Mouse (Mus musculus) intestine, embryonic 15.5 days (tissue): ENCODE results near the gene Rpl23. TPM values are rescaled to one million over a fixed set of nuclear protein-coding genes. Genes with fewer than 3 reads are reported as not detected.

Experiments
- ATAC-seq: fragments of 200-750 bp; cut with Nextera tagmentation; 2 replicates; pipeline ENCODE4 v1.8.0; 2017; ENCODE audit warnings: moderate TSS enrichment, moderate library complexity
- H3K27ac ChIP-seq: fragments of 300-500 bp; sonication (generic); 2 replicates; pipeline ENCODE4 v1.5.1; 2015; ENCODE audit warnings: mild to moderate bottlenecking, inconsistent platforms
- H3K27me3 ChIP-seq: fragments of 300-500 bp; sonication (generic); replicated peaks from 2 replicates; pipeline ENCODE4 v1.6.1; 2015; ENCODE audit warnings: inconsistent platforms
- H3K36me3 ChIP-seq: fragments of 300-500 bp; sonication (generic); 2 replicates; pipeline ENCODE4 v1.6.1; 2015; ENCODE audit warnings: inconsistent platforms
- H3K4me1 ChIP-seq: fragments of 300-500 bp; sonication (generic); replicated peaks from 2 replicates; pipeline ENCODE4 v1.6.1; 2015; ENCODE audit warnings: inconsistent platforms
- H3K4me2 ChIP-seq: fragments of 300-500 bp; sonication (generic); replicated peaks from 2 replicates; pipeline ENCODE4 v1.6.1; 2015; ENCODE audit warnings: mild to moderate bottlenecking, inconsistent platforms
- H3K4me3 ChIP-seq: fragments of 300-500 bp; sonication (generic); replicated peaks from 2 replicates; pipeline ENCODE4 v1.5.1; 2015; ENCODE audit warnings: inconsistent platforms
- H3K9ac ChIP-seq: fragments of 300-500 bp; sonication (generic); 2 replicates; pipeline ENCODE4 v1.6.1; 2015; ENCODE audit warnings: inconsistent platforms
- H3K9me3 ChIP-seq: fragments of 300-500 bp; sonication (generic); 2 replicates; pipeline ENCODE4 v1.6.1; 2016; ENCODE audit warnings: inconsistent platforms
- WGBS: fragments of 180-500 bp; shearing (Covaris S2); methylation state at CpG from one replicate; pipeline ENCODE4 v1.1.7; 2015; 5-methylcytosine and 5-hydroxymethylcytosine counted together
- polyA plus RNA-seq: library from polyadenylated mRNA; unstranded; fragments of >200 nt; fragmentation: Nextera tagmentation; extraction: Ambion mirVana; gene quantifications from 2 replicates; pipeline ENCODE4 v1.2.1, GENCODE M21; 2015

Rpl23 gene
- polyA plus RNA-seq, result 530 and 606 TPM in 2 replicates

DNA sequence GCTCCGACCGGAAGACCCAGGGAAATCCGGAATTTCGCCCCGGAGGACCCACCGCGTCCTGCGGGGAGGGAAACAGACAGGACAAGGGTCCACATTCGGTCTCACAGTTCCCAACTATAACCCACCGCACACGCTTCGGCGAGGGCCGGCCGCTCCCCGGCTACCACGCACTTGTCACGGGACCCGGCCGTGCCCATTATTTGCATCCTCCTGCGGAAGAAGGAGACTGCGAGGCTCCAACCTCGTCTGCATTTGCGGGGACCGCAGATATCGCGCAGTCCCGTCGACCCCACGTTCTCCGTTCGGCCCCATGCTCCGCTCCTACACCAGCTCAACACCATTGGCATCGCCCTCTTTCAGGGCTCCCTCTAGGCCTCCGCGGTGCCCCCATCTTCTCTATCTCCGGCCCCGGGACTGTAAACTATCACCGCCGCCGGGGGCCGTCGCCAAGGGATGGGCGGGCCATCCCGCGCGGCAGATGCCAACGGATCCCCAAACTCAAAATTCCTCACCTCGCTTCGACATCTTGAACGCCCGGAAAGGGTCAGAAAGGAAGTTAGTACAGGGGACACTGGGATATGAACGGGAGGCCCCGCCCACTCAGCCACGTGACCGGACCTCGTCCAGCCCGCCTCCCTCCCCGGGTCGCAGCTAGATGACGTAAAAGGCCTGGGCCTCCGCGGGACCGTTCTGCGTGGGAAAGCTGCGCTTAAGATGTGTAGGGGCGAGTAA is at the start of gene Rpl23:
Gene Rpl23 (minus strand): TSS at position 606 of the 732 bp plus-strand sequence.
- Histone ChIP-seq H3K9me3 (no peaks in the 10 kb centered on the region), H3K27me3 (no peaks in the 10 kb centered on the region), H3K4me2 (peak within 1 kb of the TSS; percentile 63), H3K27ac (peak within 1 kb of the TSS; percentile 91), H3K9ac (peak within 1 kb of the TSS; percentile 95), H3K36me3 (peaks cover 29% of the 10 kb centered on the region), H3K4me3 (peak within 1 kb of the TSS; percentile 90), H3K4me1 (peaks cover 16% of the 10 kb centered on the region)
- ATAC-seq, result peak; percentile 95
- WGBS, result 0% methylated on average over 67 of the region's 67 CpGs

DNA sequence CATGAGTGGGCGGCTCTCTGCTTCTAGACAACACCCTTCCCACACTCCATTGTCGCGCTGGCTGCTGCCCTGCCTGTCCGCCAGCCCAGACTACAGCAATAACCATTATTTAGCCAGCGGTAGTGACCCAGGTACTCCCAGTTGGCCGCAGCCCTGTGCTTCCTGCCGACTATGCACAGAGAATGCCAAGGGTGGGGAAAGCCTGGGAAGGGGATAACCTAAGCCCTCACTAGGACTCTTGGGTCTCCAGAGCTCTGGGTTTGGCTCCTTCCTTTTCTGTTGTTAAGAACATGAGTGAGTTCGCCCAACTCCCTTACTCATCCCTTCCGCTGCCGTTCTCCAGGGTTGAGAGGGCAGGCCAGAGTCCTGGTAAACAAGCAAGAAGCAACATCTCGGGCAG is 49.8 kb upstream of the Rpl23 start:
- Histone ChIP-seq H3K36me3 (peaks cover 32% of the 10 kb centered on the region), H3K9me3 (no peaks in the 10 kb centered on the region)

DNA sequence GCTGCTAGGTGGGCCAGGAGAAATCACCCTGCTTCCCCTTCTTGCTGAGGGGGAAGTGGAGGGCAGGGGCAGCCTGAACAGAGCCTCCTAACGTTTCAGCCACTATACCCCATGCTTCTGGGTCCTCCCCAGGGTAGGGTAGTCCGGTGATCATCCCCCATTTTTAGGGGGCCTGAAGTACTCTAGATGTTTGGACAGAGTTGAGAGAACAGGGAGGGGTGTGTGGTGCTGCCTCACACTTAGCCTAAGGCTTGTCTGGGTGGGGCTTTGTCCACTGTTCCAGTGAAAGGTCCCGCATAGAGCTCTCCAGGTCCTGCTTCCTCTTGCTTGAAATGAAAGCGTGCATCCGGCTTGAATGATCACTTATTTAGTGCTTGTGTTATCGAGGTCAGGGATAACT is 48.3 kb upstream of the Rpl23 start:
- no peak overlapping the region for H3K27ac ChIP-seq
- H3K36me3 ChIP-seq, result peaks cover 33% of the 10 kb centered on the region
- no peak for ATAC-seq
- H3K27me3 ChIP-seq, result no peaks in the 10 kb centered on the region
- 79% methylated on average over 6 of the region's 6 CpGs for WGBS
- peaks cover 6% of the 10 kb centered on the region; the same call in 1 of the 2 replicates for H3K4me1 ChIP-seq
- H3K9me3 ChIP-seq, result no peaks in the 10 kb centered on the region
- no peak overlapping the region for H3K4me2 ChIP-seq
- H3K4me3 ChIP-seq, result no peak overlapping the region
- no peak overlapping the region for H3K9ac ChIP-seq

More for the DNA sequence above, 49.8 kb upstream of the Rpl23 start:
- 80% methylated on average over 11 of the region's 11 CpGs for WGBS
- Histone ChIP-seq H3K4me3 (no peak overlapping the region), H3K27ac (no peak overlapping the region), H3K4me2 (no peak overlapping the region), H3K9ac (no peak overlapping the region), H3K27me3 (no peaks in the 10 kb centered on the region), H3K4me1 (no peaks in the 10 kb centered on the region)
- no peak for ATAC-seq

DNA sequence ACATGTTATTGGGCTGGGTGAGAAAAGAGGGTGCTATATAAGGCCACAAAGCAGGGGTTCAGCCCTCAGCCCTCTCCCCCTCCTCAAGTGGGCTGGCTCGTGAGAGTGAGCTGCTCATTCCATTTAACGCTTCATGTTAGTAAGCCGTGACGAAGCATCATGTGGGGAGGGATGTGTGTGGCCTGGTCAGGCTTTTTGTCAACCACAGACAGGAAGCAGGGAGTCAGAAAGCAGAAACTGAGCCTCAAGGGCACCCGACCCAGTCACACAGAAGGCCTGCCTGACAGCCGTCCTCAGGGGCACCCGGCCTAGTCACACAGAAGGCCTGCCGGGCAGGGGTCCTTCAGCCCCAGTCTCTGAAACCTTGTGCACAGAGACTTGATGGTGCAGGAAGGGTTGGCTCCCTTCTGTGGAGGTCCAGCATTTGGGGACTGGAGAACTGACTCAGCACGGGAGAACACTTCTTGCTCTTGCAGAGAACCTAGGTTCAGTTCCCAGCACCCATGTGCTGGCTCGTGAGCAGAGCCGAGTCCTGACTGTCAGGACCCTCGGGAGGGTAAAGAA is 47.8 kb upstream of the Rpl23 start:
- no peak overlapping the region for H3K27ac ChIP-seq
- WGBS, result 83% methylated on average over 12 of the region's 12 CpGs
- no peak overlapping the region for H3K9ac ChIP-seq
- no peak overlapping the region for H3K4me3 ChIP-seq
- no peaks in the 10 kb centered on the region for H3K9me3 ChIP-seq
- peaks cover 36% of the 10 kb centered on the region for H3K36me3 ChIP-seq
- peaks cover 11% of the 10 kb centered on the region; the same call in 1 of the 2 replicates for H3K4me1 ChIP-seq
- no peak overlapping the region for H3K4me2 ChIP-seq
- no peaks in the 10 kb centered on the region for H3K27me3 ChIP-seq
- ATAC-seq, result no peak

DNA sequence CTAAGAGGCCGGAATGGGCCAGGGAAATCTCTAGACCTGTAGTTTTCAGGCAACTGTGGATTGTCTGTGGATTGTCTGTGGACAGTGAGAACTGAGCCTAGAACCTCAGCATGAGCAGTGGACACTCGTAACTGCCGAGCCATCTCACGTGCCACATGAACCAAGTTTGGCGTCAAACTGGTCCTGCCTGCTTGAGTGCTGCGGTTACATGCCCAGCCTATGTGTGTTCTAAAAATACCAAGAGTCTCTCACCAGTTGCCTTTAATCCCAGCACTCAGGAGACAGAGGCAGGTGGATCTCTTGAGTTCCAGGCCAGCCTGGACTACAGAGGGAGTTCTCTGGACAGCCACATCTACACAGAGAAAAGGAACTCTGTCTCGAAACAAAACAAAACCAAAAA is 47.1 kb upstream of the Rpl23 start:
- ATAC-seq, result no peak
- Histone ChIP-seq H3K9ac (no peak overlapping the region), H3K27ac (no peak overlapping the region), H3K27me3 (no peaks in the 10 kb centered on the region), H3K4me1 (peaks cover 13% of the 10 kb centered on the region; the same call in 1 of the 2 replicates), H3K4me2 (no peak overlapping the region), H3K9me3 (no peaks in the 10 kb centered on the region), H3K36me3 (peaks cover 38% of the 10 kb centered on the region), H3K4me3 (no peak overlapping the region)
- WGBS, result 93% methylated on average over 7 of the region's 7 CpGs

DNA sequence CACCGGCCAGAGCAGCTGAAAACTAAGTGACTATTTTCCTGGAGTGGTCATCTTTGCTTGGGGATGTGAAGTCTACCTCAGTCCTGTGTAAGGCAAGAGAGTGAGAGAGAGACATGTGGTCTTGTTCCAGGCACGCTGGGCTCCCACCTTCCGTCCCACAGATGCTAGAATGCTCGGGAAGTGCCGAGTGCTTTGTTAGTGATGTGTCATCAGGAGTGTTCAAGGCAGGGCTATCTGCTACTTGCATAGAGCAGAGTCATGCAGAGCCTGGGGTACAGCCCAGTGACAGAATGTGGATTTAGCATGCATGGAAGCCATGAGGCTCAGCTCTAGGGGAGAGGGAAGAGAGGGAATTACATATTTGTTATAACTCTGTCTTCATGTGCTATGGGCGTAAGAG is 45.4 kb upstream of the Rpl23 start:
- no peak for ATAC-seq
- no peak overlapping the region for H3K4me3 ChIP-seq
- peaks cover 35% of the 10 kb centered on the region for H3K36me3 ChIP-seq
- no peak overlapping the region for H3K9ac ChIP-seq
- H3K4me1 ChIP-seq, result peaks cover 20% of the 10 kb centered on the region; the same call in 1 of the 2 replicates
- 82% methylated on average over 6 of the region's 6 CpGs for WGBS
- H3K27me3 ChIP-seq, result no peaks in the 10 kb centered on the region
- no peak overlapping the region for H3K27ac ChIP-seq
- no peak overlapping the region for H3K4me2 ChIP-seq
- H3K9me3 ChIP-seq, result no peaks in the 10 kb centered on the region

DNA sequence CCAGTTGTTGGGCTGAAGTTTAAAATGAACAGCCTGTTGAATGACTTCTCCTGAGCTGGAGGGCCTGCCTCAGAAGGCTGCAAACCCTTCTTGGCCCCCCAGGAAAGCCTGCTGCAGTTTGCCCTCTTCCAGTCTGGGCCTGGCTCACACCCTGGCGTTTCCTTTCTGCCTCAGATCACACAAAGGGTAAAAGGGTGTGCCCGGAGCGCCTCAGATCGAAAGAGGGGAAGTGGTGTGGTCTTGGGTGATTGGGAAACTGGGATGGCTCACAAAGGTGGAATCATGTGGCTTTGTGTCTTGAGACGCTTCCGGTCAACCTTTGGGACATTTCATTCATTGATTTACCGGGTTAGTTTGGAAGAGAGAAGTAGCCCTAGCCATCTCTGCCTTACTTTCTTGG is 44.2 kb upstream of the Rpl23 start:
- H3K9me3 ChIP-seq, result no peaks in the 10 kb centered on the region
- WGBS, result 67% methylated on average over 7 of the region's 7 CpGs

DNA sequence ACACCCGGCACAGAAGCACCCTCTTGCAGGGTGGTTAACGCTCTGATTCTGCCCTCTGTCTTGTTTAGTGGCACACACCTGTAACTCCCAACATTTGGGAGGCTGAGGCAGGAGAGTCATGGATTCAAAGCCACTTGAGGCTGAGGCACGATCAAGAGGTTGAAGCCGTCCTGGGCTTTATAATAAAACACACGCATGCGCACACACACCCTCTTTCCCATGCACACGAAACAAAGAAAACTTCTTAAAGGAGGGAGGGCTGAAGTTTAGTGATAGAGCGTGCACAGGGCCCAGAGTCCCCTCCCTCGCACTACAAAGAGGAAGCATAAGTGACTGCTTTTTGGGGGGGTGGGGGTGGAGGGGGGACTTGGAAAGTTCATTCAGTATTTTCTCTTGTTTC is 43.7 kb upstream of the Rpl23 start:
- H3K4me2 ChIP-seq, result no peak overlapping the region; the same call in 1 of the 2 replicates
- peaks cover 38% of the 10 kb centered on the region for H3K36me3 ChIP-seq
- no peak for ATAC-seq
- H3K4me3 ChIP-seq, result no peak overlapping the region
- H3K27me3 ChIP-seq, result no peaks in the 10 kb centered on the region
- no peaks in the 10 kb centered on the region for H3K9me3 ChIP-seq
- WGBS, result 76% methylated on average over 9 of the region's 9 CpGs
- peaks cover 27% of the 10 kb centered on the region for H3K4me1 ChIP-seq
- H3K9ac ChIP-seq, result no peak overlapping the region
- H3K27ac ChIP-seq, result peak overlapping the region; percentile 51; the same call in 1 of the 2 replicates

More for the DNA sequence above, 44.2 kb upstream of the Rpl23 start:
- Histone ChIP-seq H3K9ac (no peak overlapping the region), H3K4me3 (no peak overlapping the region), H3K4me1 (peaks cover 23% of the 10 kb centered on the region), H3K36me3 (peaks cover 36% of the 10 kb centered on the region), H3K27me3 (no peaks in the 10 kb centered on the region), H3K4me2 (no peak overlapping the region), H3K27ac (peak overlapping the region; percentile 51; the same call in 1 of the 2 replicates)
- 0 out of 2 replicates have a peak, but pooled peaks have one; percentile 55 for ATAC-seq

DNA sequence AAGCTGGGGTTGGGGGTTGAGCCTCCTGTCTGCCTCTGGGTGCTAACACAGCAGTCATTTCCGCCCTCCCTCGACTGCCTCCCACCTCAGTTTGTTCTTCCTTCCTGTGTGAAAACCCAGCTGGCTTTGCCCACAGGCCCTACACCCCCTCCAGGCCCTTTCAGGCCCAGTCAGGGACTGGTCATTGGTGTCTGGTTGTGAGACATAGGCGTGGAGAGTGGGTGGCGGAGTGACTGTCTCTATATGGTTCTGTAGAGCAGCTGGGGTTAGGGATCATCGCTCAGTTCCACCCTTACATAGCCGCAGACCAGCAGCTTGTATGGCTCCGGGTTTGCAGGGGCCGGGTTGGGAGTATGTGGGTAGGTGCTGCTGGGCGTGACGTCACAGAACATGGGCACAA is 43.1 kb upstream of the Rpl23 start:
- Histone ChIP-seq H3K27ac (no peak overlapping the region), H3K4me1 (peaks cover 33% of the 10 kb centered on the region), H3K9ac (0 out of 2 replicates have a peak overlapping the region, but pooled peaks have one; percentile 13), H3K36me3 (peaks cover 41% of the 10 kb centered on the region), H3K4me3 (no peak overlapping the region), H3K9me3 (no peaks in the 10 kb centered on the region), H3K4me2 (no peak overlapping the region), H3K27me3 (no peaks in the 10 kb centered on the region)
- ATAC-seq, result no peak
- 84% methylated on average over 10 of the region's 10 CpGs for WGBS

DNA sequence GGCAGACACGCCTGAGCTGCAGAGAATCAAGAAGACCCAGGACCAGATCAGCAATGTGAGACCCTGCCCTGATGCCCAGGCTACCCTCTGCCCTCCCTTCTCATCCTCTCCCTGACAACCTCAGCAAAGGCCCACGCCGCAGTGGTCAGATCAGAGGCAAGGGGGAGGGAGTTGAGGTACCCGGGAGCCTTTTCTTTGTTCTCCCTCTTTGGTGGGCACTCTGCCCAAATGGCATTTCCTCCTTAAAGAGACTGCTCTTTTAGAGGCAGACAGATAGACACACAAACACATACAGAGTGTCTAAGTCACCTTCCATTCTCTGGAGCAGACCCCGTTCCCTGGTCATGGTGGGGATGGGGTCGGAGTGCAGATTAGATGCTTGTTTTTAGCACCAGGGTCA is 42.7 kb upstream of the Rpl23 start:
- Histone ChIP-seq H3K27ac (no peak overlapping the region), H3K9me3 (no peaks in the 10 kb centered on the region), H3K4me2 (no peak overlapping the region), H3K4me3 (no peak overlapping the region), H3K27me3 (no peaks in the 10 kb centered on the region), H3K36me3 (peaks cover 41% of the 10 kb centered on the region), H3K4me1 (peaks cover 34% of the 10 kb centered on the region), H3K9ac (peak overlapping the region; percentile 13; the same call in 1 of the 2 replicates)
- WGBS, result 74% methylated on average over 6 of the region's 6 CpGs
- no peak for ATAC-seq

DNA sequence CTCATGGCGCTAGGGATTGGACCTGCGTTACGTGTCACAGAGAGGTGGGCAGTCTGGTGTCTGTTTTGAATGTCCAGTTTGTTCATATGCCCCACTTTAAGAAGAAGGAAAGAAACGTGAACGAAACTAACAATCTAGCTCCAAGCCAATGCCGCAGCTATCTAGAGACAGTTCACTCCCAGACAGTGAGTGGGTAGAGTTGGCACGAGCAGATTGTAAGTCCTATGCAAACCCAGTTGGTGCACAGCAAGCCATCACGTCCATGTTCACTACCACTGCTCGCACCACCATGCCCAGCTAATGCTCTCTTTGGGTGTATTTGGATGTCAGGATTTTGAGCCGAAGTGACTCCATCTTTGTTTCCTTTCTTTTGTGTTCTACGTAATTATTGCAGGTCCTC is 41.9 kb upstream of the Rpl23 start:
- H3K9ac ChIP-seq, result no peak overlapping the region
- H3K27ac ChIP-seq, result no peak overlapping the region
- H3K36me3 ChIP-seq, result peaks cover 41% of the 10 kb centered on the region
- no peaks in the 10 kb centered on the region for H3K27me3 ChIP-seq
- H3K9me3 ChIP-seq, result no peaks in the 10 kb centered on the region
- H3K4me1 ChIP-seq, result peaks cover 36% of the 10 kb centered on the region
- ATAC-seq, result no peak
- 96% methylated on average over 11 of the region's 11 CpGs for WGBS
- no peak overlapping the region for H3K4me2 ChIP-seq
- no peak overlapping the region for H3K4me3 ChIP-seq

DNA sequence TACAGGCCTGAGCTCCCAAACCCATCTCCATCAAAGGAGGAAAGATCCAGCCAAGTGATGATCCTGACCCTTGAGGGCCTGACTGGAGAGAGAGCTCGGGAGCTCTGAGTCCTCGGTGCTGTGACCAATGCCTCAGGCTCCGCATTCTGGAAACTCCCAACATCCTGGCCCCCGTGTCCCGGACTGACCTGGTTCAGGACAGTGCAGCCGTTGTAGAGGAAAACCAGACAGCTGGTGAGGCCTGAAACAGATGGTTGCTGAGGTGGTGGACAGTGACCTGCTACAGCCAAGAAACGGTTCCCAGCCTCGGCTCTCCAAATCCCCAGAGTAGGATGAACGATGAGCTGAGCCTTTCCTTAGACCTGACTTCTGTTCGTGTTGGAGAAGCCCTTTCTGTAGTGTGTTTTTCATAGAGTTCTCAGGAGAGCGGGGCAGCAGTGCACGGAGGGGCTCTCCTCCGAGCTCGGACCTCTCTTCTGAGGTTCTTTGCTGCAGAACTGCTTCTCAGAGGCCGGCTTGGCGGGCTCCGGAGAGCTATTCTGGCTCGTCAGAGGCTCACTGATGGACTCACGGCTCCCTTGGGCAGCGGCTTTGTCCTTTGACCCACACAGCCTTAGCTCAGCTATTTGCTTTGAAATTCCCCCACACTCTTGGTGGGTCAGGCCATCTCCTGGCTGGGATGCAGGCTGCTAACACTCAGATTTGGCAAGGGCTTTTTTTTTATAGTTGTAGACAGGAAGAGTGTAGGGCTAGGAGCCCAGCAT is 40.8 kb upstream of the Rpl23 start:
- H3K36me3 ChIP-seq, result peaks cover 41% of the 10 kb centered on the region

More for the DNA sequence above, 40.8 kb upstream of the Rpl23 start:
- H3K4me3 ChIP-seq, result no peak overlapping the region
- no peak overlapping the region for H3K27ac ChIP-seq
- no peaks in the 10 kb centered on the region for H3K9me3 ChIP-seq
- WGBS, result 80% methylated on average over 20 of the region's 20 CpGs
- no peaks in the 10 kb centered on the region for H3K27me3 ChIP-seq
- no peak for ATAC-seq
- no peak overlapping the region for H3K9ac ChIP-seq
- peaks cover 45% of the 10 kb centered on the region for H3K4me1 ChIP-seq
- H3K4me2 ChIP-seq, result no peak overlapping the region
